8 mouse cellular contexts compared by ENCODE assay signal in the genomic region with DNA sequence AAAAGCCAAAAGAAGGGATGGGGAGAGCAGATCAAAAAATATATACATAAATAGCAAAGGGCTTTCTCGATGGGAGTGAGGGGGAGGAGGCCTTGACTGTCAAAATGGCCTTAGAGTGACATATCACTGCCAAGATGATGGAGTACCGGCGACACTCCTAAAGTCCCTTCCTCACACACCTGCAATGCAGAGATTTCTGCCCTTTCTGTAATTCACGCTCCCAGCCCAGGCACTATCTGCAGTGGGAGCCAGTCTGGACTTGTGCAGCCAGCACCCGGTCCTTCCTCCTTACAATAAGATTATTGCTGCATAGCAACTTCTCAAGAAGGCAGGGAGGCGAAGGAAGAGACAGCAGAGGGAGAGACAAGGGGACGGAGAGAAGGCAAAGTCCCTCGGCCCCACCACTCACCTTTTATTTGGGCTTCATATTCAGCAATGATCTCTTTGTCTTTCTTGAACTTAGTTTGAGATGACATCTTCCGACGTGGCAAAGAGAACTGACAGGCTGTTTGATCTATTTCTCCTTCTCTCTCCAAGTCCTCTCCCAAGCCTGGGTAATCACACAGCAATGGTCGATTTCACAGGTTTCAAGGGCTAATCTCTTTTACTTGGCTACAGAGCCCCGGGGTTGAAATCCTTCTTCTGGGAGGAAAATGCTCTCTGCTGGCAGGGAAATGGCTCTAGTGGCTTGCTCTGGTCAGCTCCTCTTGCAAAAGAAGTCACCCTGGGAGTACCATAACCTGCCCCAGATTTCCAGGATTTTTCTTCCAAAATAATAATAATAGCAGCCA. TPM values are rescaled to one million over a fixed set of nuclear protein-coding genes. Genes with fewer than 3 reads are reported as not detected.
A peak's percentile ranks its signal among the peaks of the same experiment; 100 is the strongest.
DNase-seq lines count a peak whose midpoint lies in the region; ATAC-seq and TF ChIP-seq lines count a peak whose summit lies in the region.

No protein-coding gene starts in this region.

- peaks cover 5% of the 10 kb centered on the region; the same call in 1 of the 2 replicates for H3K27me3 ChIP-seq in E14TG2a.4 (ENCODE audit: insufficient read depth, low read length)
- H3K27me3 ChIP-seq in heart, postnatal 0 days (ENCODE audit: control insufficient read depth, insufficient read depth, low read length), result no peaks in the 10 kb centered on the region
- peaks cover 2% of the 10 kb centered on the region; the same call in 1 of the 2 replicates for H3K27me3 ChIP-seq in liver, embryonic 14.5 days (ENCODE audit: control insufficient read depth, insufficient read depth, low read length)

- intact Hi-C loops in heart, postnatal 25 days (cut with DNase I), result no loop called here

- no peak overlapping the region for H3K27ac ChIP-seq in heart, postnatal 0 days (ENCODE audit: low read depth)
- no peak overlapping the region for H3K27ac ChIP-seq in liver, embryonic 14.5 days

- peak overlapping the region; percentile 73 for H3K4me2 ChIP-seq in heart, postnatal 0 days (ENCODE audit: low read depth, low read length)
- peak overlapping the region; percentile 62 for H3K4me2 ChIP-seq in liver, embryonic 14.5 days (ENCODE audit: low read depth)

- H3K4me3 ChIP-seq in E14TG2a.4 (replicated peaks; ENCODE audit: low read length), result peak overlapping the region; percentile 77
- peak overlapping the region; percentile 49 for H3K4me3 ChIP-seq in heart, postnatal 0 days (ENCODE audit: low read depth, low read length)
- peak overlapping the region; percentile 50 to 69 for H3K4me3 ChIP-seq in liver, embryonic 14.5 days (ENCODE audit: insufficient read depth in 1 of 2, low read depth in 2 of 2, low read length in 2 of 2)

- WGBS in heart, postnatal 0 days, result 24% methylated on average over 12 of the region's 12 CpGs
- WGBS in liver, embryonic 14.5 days (ENCODE audit: insufficient replicate concordance), result 13% methylated on average over 12 of the region's 12 CpGs

- no peaks in the 10 kb centered on the region for H3K36me3 ChIP-seq in E14TG2a.4 (ENCODE audit: insufficient read depth, low read length)
- no peaks in the 10 kb centered on the region for H3K36me3 ChIP-seq in heart, postnatal 0 days (replicated peaks; ENCODE audit: control insufficient read depth, insufficient read depth, low read length)
- H3K36me3 ChIP-seq in liver, embryonic 14.5 days (replicated peaks; ENCODE audit: control insufficient read depth, insufficient read depth, low read depth), result no peaks in the 10 kb centered on the region

- peak overlapping the region; percentile 41; the same call in 1 of the 2 replicates for H3K9ac ChIP-seq in heart, postnatal 0 days (replicated peaks; ENCODE audit: low read depth, low read length)
- no peak overlapping the region for H3K9ac ChIP-seq in liver, embryonic 14.5 days (replicated peaks)

- no peak for TF ChIP-seq EP300 in heart, postnatal 0 days (IDR thresholded peaks at IDR 0.05; ENCODE audit: low read depth)
- TF ChIP-seq EP300 in liver, embryonic 14.5 days (IDR thresholded peaks at IDR 0.05; ENCODE audit: low read depth), result no peak

- TF ChIP-seq CTCF in E14TG2a.4 (conservative IDR thresholded peaks at IDR 0.05; ENCODE audit: low read length), result no peak
- TF ChIP-seq CTCF in heart, postnatal 0 days (IDR thresholded peaks at IDR 0.05; ENCODE audit: low read depth), result no peak
- no peak for TF ChIP-seq CTCF in liver, embryonic 14.5 days (IDR thresholded peaks at IDR 0.05; ENCODE audit: low read depth)

- no peak; the same call in 1 of the 2 replicates for ATAC-seq in heart, postnatal 0 days (ENCODE audit: insufficient read depth, low read depth)
- no peak for ATAC-seq in liver, embryonic 14.5 days (ENCODE audit: insufficient read depth)
- no peak for ATAC-seq in monocyte, adult 5-6 weeks (replicated peaks; ENCODE audit: insufficient number of reproducible peaks, low FRiP score, low TSS enrichment, poor library complexity, severe bottlenecking)

- peaks cover 88% of the 10 kb centered on the region for H3K4me1 ChIP-seq in E14TG2a.4 (replicated peaks; ENCODE audit: low read depth, low read length)
- no peaks in the 10 kb centered on the region; the same call in 1 of the 2 replicates for H3K4me1 ChIP-seq in heart, postnatal 0 days (ENCODE audit: control insufficient read depth, insufficient read depth)
- H3K4me1 ChIP-seq in liver, embryonic 14.5 days (replicated peaks; ENCODE audit: control insufficient read depth in 2 of 2, insufficient read depth in 2 of 2, low read length in 1 of 2), result 0 out of 4 replicates have a peak, but pooled peaks cover 0 to 4% of the 10 kb centered on the region in 2 experiments

- peak; percentile 50 to 52 for DNase-seq in heart, adult 18-20 months
- no peak for DNase-seq in heart, postnatal 25 days (ENCODE audit: low spot score)
- DNase-seq in cerebellum, postnatal 10 days, result peak; percentile 64 to 72
- no peak for DNase-seq in heart, postnatal 0 days (ENCODE audit: low spot score)
- no peak for DNase-seq in liver, embryonic 14.5 days (ENCODE audit: low read depth in 3 of 3, low spot score in 3 of 3)
- no peak for DNase-seq in gastrocnemius, postnatal 10 days

- H3K9me3 ChIP-seq in E14TG2a.4 (ENCODE audit: low read length), result no peaks in the 10 kb centered on the region
- no peaks in the 10 kb centered on the region for H3K9me3 ChIP-seq in heart, postnatal 0 days (replicated peaks; ENCODE audit: control insufficient read depth, low read length)
- no peaks in the 10 kb centered on the region for H3K9me3 ChIP-seq in liver, embryonic 14.5 days (ENCODE audit: control insufficient read depth, low read length)

RNA-seq across cellular contexts. Expression of a gene that starts 0.8 kb away (rescaled TPM):
- total RNA-seq in heart, adult 18-20 months (2021), result 1 to 10 TPM in 1 of 2 experiments, under 1 TPM in 1; 0.69 to 1.1 TPM
- 1 to 10 TPM; 1.2 TPM for total RNA-seq in heart, postnatal 25 days (2021)
- 0.70 TPM in 1 of 2 replicates, not detected in the other for total RNA-seq in heart, postnatal 0 days (2014; rRNA removed; ENCODE audit: low replicate concordance)
- polyA plus RNA-seq in heart, postnatal 0 days (2015; fragmentation: Nextera tagmentation; extraction: Ambion mirVana), result 0.19 and 0.33 TPM in 2 replicates
- polyA plus RNA-seq in liver, embryonic 14.5 days (2012; rRNA removed), result 0.26 and 0.27 TPM in 2 replicates
- 0.20 and 0.35 TPM in 2 replicates for polyA plus RNA-seq in liver, embryonic 14.5 days (2014; fragmentation: Nextera tagmentation; extraction: Ambion mirVana)
- 2.5 to 23.9 TPM (median 4.5 TPM) in 3 replicates for total RNA-seq in monocyte, adult 5-6 weeks (2017)
- 10 to 100 TPM in 1 of 2 experiments, 1 to 10 TPM in 1; 7.8 to 12.4 TPM for total RNA-seq in gastrocnemius, postnatal 10 days (2021)

Comparison
In these comparisons a context has a peak if more than half of its experiments do, and no peak if none do; other contexts are left out.
1. DNase-seq: peak in heart, adult 18-20 months (2 of 2) and cerebellum, postnatal 10 days (2 of 2); none in heart, postnatal 25 days (single experiment), heart, postnatal 0 days (single experiment), liver, embryonic 14.5 days (0 of 3) and gastrocnemius, postnatal 10 days (single experiment).
2. Peak in every context shown above with its lines, with median percentiles within 50 percentile points of each other: H3K4me3 ChIP-seq.